Mouse (Mus musculus): ENCODE measurements around the gene Cdt1. TPM values are rescaled to one million over a fixed set of nuclear protein-coding genes. Genes with fewer than 3 reads are reported as not detected.

The Cdt1 gene
- total RNA-seq, 2 experiments from 2014 or later = 0.82 to 1.1 TPM

DNA sequence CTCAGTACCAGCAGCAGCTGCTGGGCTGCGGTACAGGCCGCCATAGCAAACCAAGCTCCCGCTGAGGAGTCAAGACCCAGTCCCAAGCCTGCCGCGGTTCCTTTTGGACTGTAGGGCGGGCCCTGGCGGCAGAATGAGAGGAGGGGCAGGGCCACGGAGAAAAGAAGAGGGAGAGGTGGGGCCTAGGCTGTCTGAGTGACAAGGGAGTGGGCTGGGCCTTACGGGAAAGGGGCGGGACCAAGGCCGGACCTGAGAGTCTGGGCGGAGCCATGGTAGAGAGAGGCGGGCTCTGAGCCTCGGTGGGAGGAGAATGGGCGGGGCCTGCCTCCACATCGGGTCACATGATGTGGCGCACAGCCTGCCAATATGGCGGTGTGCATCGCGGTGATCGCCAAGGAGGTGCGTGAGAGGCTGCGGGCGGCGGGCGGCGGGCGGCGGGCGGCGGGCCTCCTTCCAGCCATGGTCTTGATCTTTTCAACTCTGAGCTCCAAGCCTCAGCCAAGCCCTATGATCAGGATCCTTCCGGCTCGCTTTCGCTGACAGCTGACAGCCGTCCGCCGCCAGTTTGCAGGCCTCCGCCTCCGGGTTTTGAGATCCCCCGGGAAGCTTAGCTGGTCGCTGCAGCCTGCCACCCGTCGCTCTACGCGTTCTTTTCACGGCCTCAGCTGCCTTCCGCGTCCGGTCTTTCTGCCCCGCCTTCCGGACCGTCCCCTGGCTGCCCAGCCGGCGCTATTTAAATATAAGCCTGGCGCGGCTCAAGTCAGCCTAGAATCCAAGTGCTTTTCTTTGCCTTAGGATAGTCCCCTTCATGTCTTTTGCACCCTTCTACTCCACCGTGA is 43.7 kb downstream of the Cdt1 start, which contains the start of the genes Galns and Trappc2l:
Gene Galns, minus strand, starts transcription at position 169 of the 839 bp plus-strand sequence.
Gene Trappc2l, plus strand, starts transcription at position 346 of the 839 bp plus-strand sequence.
- peak; percentile 93 for DNase-seq

DNA sequence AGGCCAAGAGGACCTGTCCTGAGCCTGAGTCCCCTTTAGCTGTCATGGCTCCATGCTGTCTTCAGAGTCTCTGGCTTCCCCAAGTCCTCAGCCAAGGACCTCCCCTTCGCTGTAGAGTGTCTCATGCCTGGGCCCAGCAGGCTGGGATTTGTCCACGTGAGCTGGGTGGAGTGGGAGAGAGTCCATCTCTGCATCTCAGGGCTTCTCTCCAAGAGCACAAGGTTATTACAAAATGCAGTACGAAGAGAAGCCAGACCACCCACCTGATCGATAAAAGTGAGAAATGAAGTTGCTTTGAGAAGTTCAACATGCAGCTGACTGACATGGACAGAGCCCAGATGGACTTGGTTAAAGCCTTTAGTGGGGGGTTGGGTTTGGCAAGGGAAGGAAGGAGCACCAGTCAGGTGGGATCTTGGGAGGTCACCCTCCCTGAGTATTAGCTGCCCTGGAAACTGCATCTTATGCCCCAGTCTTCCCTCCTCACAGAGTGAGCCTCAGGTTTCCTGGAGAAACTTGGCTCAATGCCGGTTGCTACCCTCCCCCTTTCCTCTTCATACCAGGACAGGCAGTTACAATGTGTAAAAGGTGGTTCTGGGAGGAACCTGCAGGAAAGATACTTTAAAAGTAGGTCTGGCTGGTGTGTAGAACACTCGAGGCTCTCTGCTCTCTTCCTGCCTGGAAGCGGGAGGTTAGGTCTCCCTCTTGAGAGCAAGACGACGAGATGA is 48.5 kb downstream of the Cdt1 start:
- DNase-seq = peak; percentile 45

DNA sequence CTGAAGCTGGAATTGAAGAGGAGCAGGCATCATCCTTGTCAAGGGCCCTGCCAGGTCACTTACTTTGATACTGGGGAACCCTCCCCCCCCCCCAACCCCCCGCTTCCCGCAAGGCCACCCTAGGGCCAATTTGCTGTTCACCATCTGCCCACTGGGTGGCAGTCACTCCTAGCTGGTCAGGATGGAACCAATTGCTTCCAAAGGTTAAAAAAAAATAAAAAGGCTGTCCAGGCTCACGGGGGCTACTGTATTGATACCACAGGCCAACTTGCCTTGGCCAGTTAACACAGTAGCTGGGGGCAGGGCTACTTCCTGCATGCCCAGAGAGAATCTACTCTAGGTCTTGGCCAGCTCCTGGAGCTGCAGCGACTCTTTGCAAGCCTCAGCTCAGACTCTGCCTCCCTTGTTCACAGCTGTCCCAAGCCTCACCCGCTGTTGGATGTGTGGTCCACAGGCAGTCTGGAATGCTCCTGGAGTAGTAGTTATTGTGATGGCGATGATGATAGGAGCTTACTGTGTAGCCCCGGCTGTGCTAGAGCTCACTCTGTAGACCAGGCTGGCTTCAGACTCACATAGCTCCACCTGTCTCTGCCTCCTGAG is 50.2 kb downstream of the Cdt1 start:
- peak; percentile 71 for DNase-seq

DNA sequence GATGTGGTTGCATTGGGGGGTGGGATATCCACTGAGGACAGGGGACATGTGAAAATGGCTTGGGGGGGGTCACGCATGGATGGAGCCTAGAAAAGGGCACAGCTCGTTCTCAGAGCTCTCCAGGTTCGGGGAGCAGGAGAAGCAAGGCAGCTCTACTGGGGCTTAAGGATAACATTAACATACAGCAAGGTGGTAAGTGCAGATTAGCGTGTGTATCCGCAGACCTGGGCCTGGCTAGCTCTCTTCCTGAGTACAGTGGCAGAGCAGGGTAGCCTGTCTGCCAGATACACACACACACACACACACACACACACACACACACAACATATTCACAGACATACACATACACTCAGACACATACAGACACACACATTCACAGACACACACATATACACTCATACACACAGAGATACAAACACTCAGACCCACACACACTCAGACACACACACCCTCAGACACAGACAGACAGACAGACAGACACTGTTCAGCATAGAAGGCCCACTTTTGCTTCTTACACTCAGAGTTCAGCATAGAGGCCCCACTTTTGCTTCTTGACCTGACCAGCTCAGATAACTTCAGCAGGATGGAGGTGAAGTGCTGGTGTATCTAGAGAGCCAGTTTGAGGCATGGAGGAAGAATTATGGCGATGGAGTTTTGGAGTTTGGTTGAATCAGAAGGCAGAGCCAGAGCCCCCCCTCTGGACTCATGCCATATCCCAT is 51.0 kb downstream of the Cdt1 start:
- DNase-seq = no peak

DNA sequence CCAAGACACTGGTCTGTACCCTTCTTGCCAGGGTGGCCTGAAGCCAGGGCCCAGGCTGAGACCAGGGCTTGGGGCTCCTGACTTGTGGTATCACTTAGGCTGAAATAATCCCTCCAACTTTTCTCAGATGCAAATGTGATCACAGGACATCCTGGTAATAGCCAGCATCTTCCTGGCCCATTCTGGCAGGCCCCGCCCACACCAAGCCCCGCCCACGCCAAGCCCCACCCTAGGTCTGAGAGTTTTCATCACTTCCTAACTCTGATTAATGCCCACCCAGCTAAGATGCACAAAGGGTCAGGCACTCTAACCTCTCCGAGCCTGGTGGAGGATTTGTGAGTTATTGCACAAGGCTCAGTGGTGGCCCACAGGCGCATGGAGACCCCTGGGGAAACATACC is 52.6 kb downstream of the Cdt1 start:
- DNase-seq = no peak

DNA sequence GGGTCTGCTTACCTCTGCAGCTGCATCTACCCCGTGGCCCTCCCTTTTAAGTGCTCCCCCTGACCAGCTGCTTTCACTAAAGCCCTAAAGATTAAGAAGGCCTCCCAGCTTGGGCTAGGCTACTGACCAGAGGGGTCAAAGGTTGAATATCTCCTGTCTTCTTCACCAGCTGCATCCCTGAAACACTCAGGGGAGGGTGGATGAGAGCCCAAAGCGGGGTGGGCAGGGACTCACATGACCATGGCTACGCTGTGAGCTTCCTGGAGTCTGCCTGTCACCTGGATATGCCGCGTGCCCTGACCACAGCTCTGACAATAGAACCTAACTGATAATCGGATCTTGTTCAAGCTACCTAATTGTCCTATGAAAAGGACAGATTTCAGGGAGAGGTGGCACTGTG is 54.9 kb downstream of the Cdt1 start, which contains the start of gene Pabpn1l:
Gene Pabpn1l, minus strand, starts transcription at position 13 of the 400 bp plus-strand sequence.
- DNase-seq = no peak

Small RNA genes within 50 kb of the gene (microRNA-seq; reads per million reads assigned to microRNA genes)
- 0 reads per million in 2 experiments for gene Mir6396 (ENCODE audit: borderline replicate concordance in 2 of 2)

Other genes with a start within 250 kb of the Cdt1 start
- not detected for gene Trhr2, start 207.3 kb upstream of the Cdt1 start, total RNA-seq (2021)
- 10 to 100 TPM; 18.1 to 21.0 TPM for gene Zc3h18, start 191.4 kb upstream of the Cdt1 start, total RNA-seq (2021)
- gene Il17c, start 146.0 kb upstream of the Cdt1 start, total RNA-seq (2021) = not detected
- 1 to 10 TPM; 7.6 to 8.9 TPM for gene Cyba, start 135.1 kb upstream of the Cdt1 start, total RNA-seq (2021)
- 1 to 10 TPM; 4.2 to 5.2 TPM for gene Mvd, start 124.6 kb upstream of the Cdt1 start, total RNA-seq (2021)
- gene Snai3, start 107.3 kb upstream of the Cdt1 start, total RNA-seq (2021) = 10 to 100 TPM in 1 of 2 experiments, 1 to 10 TPM in 1; 5.4 to 11.7 TPM
- 10 to 100 TPM; 24.7 to 30.7 TPM for gene Rnf166, start 92.0 kb upstream of the Cdt1 start, total RNA-seq (2021)
- gene Ctu2, start 91.9 kb upstream of the Cdt1 start, total RNA-seq (2021) = 1 to 10 TPM; 6.7 to 7.4 TPM
- 10 to 100 TPM; 12.3 to 14.0 TPM for gene Piezo1, start 16.7 kb upstream of the Cdt1 start, total RNA-seq (2021)
- gene Aprt, start 8.9 kb downstream of the Cdt1 start, total RNA-seq (2021) = 10 to 100 TPM; 35.7 to 36.9 TPM
- gene Galns, start 43.4 kb downstream of the Cdt1 start, total RNA-seq (2021) = 1 to 10 TPM; 1.3 to 1.8 TPM
- 10 to 100 TPM; 37.9 to 40.3 TPM for gene Trappc2l, start 43.6 kb downstream of the Cdt1 start, total RNA-seq (2021)
- gene Pabpn1l, start 54.7 kb downstream of the Cdt1 start, total RNA-seq (2021) = not detected
- 10 to 100 TPM; 19.0 to 27.8 TPM for gene Cbfa2t3, start 131.1 kb downstream of the Cdt1 start, total RNA-seq (2021)
- 10 to 100 TPM; 12.9 to 13.3 TPM for gene Acsf3, start 207.5 kb downstream of the Cdt1 start, total RNA-seq (2021)

All from gastrocnemius, postnatal 25 days (tissue).